Mouse (Mus musculus) heart, embryonic 14.5 days (tissue): ENCODE results near the gene Trim40. TPM values are rescaled to one million over a fixed set of nuclear protein-coding genes. Genes with fewer than 3 reads are reported as not detected.
"Not testable (repeated sequence)": the region's sequence is repeated elsewhere in the genome, so short reads cannot be mapped to it uniquely, and the experiment has no call there.

Experiments
- ATAC-seq: fragments of 200-750 bp; cut with Nextera tagmentation; 2 replicates; pipeline ENCODE4 v1.8.0; 2017; ENCODE audit warnings: low read depth, moderate TSS enrichment; ENCODE audit not compliant: insufficient number of reproducible peaks, insufficient read depth, low FRiP score
- H3K27ac ChIP-seq, 2 experiments: fragments of 200-500 bp in 1 of 2; fragments of 300-500 bp in 1 of 2; sonication (generic) in 1 of 2; replicated peaks in 1 of 2; 2 replicates each; pipeline ENCODE4 v1.5.1; 2012 to 2014; ENCODE audit warnings: low read depth in 2 of 2, low read length in 2 of 2, control low read depth in 1 of 2, mild to moderate bottlenecking in 1 of 2, mixed read lengths in 1 of 2; ENCODE audit not compliant: control insufficient read depth in 1 of 2, insufficient read depth in 1 of 2
- H3K27me3 ChIP-seq: fragments of 300-500 bp; sonication (generic); 2 replicates; pipeline ENCODE4 v1.6.1; 2014; ENCODE audit warnings: mild to moderate bottlenecking, low read length, control low read depth; ENCODE audit not compliant: control insufficient read depth, insufficient read depth
- H3K36me3 ChIP-seq: fragments of 300-500 bp; sonication (generic); 2 replicates; pipeline ENCODE4 v1.6.1; 2014; ENCODE audit warnings: mild to moderate bottlenecking, control low read depth, low read length, mixed read lengths; ENCODE audit not compliant: control insufficient read depth, insufficient read depth
- H3K4me1 ChIP-seq, 2 experiments: fragments of 200-500 bp in 1 of 2; fragments of 300-500 bp in 1 of 2; sonication (generic) in 1 of 2; 2 replicates each; pipeline ENCODE4 v1.6.1; 2012 to 2014; ENCODE audit warnings: low read length in 2 of 2, control low read depth in 1 of 2, mixed read lengths in 1 of 2; ENCODE audit not compliant: control insufficient read depth in 2 of 2, insufficient read depth in 2 of 2
- H3K4me2 ChIP-seq: fragments of 300-500 bp; sonication (generic); 2 replicates; pipeline ENCODE4 v1.6.1; 2014; ENCODE audit warnings: mild to moderate bottlenecking, low read length
- H3K4me3 ChIP-seq, 2 experiments: fragments of 200-500 bp in 1 of 2; fragments of 300-500 bp in 1 of 2; sonication (generic) in 1 of 2; 2 replicates each; pipeline ENCODE4 v1.5.1; 2012 to 2014; ENCODE audit warnings: low read length in 2 of 2, mild to moderate bottlenecking in 2 of 2, control low read depth in 1 of 2, low read depth in 1 of 2, moderate library complexity in 1 of 2; ENCODE audit not compliant: control insufficient read depth in 1 of 2, insufficient read depth in 1 of 2
- H3K9ac ChIP-seq: fragments of 300-500 bp; sonication (generic); 2 replicates; pipeline ENCODE4 v1.6.1; 2014; ENCODE audit warnings: mild to moderate bottlenecking, low read length
- H3K9me3 ChIP-seq: fragments of 300-500 bp; sonication (generic); 2 replicates; pipeline ENCODE4 v1.6.1; 2016; ENCODE audit warnings: low read length, control low read depth; ENCODE audit not compliant: control insufficient read depth
- WGBS: fragments of 180-500 bp; shearing (Covaris S2); extraction: QIAGEN DNeasy Blood & Tissue Kit; methylation state at CpG from one replicate; pipeline ENCODE4 v1.1.7; 2014; 5-methylcytosine and 5-hydroxymethylcytosine counted together
- polyA plus RNA-seq: library from polyadenylated mRNA; unstranded; fragments of >200 nt; fragmentation: Nextera tagmentation; extraction: Ambion mirVana; gene quantifications from 2 replicates; pipeline ENCODE4 v1.2.1, GENCODE M21; 2014

Gene Trim40
- polyA plus RNA-seq, 1 experiment from 2014 or later, result not detected

GRCm38 (mm10) chr17:36892362-36892761, 2.4 kb upstream of the Trim40 start:
- H3K9me3 ChIP-seq, result no peaks in the 10 kb centered on the region
- no peaks in the 10 kb centered on the region for H3K36me3 ChIP-seq
- H3K27me3 ChIP-seq, result no peaks in the 10 kb centered on the region
- no peak overlapping the region for H3K27ac ChIP-seq
- WGBS, result 7% methylated on average over 2 of the region's 2 CpGs
- no peak for ATAC-seq
- H3K9ac ChIP-seq, result no peak overlapping the region
- H3K4me2 ChIP-seq, result no peak overlapping the region
- no peaks in the 10 kb centered on the region for H3K4me1 ChIP-seq
- H3K4me3 ChIP-seq, result no peak overlapping the region

DNA sequence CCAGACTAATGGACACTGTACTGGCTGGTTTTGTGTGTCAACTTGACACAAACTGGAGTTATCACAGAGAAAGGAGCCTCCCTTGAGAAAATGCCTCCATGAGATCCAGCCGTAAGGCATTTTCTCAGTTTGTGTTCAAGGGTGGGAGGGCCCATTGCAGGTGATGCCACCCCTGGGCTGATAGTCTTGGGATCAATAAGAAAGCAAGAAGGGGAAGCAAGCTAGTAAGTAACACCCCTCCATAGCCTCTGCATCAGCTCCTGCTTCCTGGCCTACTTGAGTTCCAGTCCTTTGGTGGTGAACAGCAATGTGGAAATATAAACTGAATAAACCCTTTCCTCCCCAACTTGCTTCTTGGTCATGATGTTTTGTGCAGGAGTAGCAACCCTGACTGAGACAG, 1.6 kb upstream of the Trim40 start:
- not testable (repeated sequence) for H3K4me3 ChIP-seq, H3K4me2 ChIP-seq, H3K27me3 ChIP-seq, H3K4me1 ChIP-seq, H3K36me3 ChIP-seq, H3K9ac ChIP-seq, H3K9me3 ChIP-seq, H3K27ac ChIP-seq, ATAC-seq
- 79% methylated on average over 1 of the region's 1 CpGs for WGBS

DNA sequence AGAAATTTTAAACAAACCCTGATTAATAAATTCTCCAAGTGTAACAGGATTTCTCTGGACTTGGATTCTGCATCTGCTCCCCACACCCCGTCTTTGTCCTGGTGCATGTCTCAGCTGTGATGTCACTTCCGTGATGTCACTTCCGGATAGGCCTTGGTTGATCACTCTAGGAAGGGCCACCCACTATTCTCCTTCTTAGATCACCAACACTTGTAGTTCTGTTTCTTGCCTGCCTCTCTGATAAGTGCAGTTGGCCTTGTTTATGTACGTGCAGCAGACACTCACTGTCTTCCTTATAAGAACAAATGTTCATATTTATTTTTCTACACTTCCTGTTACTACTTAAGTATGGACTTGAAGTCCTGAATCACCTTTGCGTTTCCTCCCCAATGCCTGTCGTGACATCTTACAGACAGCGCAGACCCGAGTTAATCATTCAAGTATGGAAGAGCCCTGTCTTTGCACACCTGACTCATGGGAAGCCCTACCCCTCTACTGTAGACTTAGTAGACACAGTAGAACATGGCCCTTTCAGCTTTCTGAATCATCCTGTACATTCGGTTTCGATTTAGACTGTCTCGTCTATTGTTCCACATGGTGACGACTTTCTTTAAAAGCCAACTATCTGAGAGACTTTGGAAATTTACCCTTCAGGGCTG, 4.7 kb downstream of the Trim40 start:
- no peaks in the 10 kb centered on the region for H3K4me1 ChIP-seq
- H3K4me3 ChIP-seq, result no peak overlapping the region
- no peak overlapping the region for H3K27ac ChIP-seq
- no peaks in the 10 kb centered on the region for H3K36me3 ChIP-seq
- 88% methylated on average over 12 of the region's 12 CpGs for WGBS
- H3K9ac ChIP-seq, result no peak overlapping the region
- no peak for ATAC-seq
- no peak overlapping the region for H3K4me2 ChIP-seq
- H3K27me3 ChIP-seq, result no peaks in the 10 kb centered on the region
- H3K9me3 ChIP-seq, result no peaks in the 10 kb centered on the region

- no peaks in the 10 kb centered on the region for H3K27me3 ChIP-seq
- no peaks in the 10 kb centered on the region for H3K36me3 ChIP-seq
- 70% methylated on average over 2 of the region's 2 CpGs for WGBS
Measured at GRCm38 (mm10) chr17:36883350-36883749, 6.6 kb downstream of the Trim40 start.

GRCm38 (mm10) chr17:36874636-36875035, 15.3 kb downstream of the Trim40 start:
- Histone ChIP-seq H3K27ac (no peak overlapping the region), H3K9ac (no peak overlapping the region), H3K27me3 (no peaks in the 10 kb centered on the region), H3K4me2 (no peak overlapping the region), H3K36me3 (no peaks in the 10 kb centered on the region), H3K4me3 (no peak overlapping the region), H3K9me3 (no peaks in the 10 kb centered on the region), H3K4me1 (no peaks in the 10 kb centered on the region)
- WGBS, result 47% methylated on average over 4 of the region's 4 CpGs
- ATAC-seq, result no peak

More at GRCm38 (mm10) chr17:36883350-36883749, 6.6 kb downstream of the Trim40 start:
- Histone ChIP-seq H3K4me2 (no peak overlapping the region), H3K9ac (no peak overlapping the region), H3K9me3 (no peaks in the 10 kb centered on the region), H3K27ac (no peak overlapping the region), H3K4me1 (no peaks in the 10 kb centered on the region), H3K4me3 (no peak overlapping the region)
- ATAC-seq, result no peak

- Histone ChIP-seq H3K4me2 (peak overlapping the region; percentile 34), H3K9ac (no peak overlapping the region), H3K4me3 (peak overlapping the region in 1 of 2 experiments; percentile 8; a peak in 2 of 4 replicates), H3K4me1 (peaks cover 2 to 7% of the 10 kb centered on the region in 2 experiments; a peak in 1 of 4 replicates), H3K27me3 (peaks cover 24% of the 10 kb centered on the region), H3K9me3 (no peaks in the 10 kb centered on the region), H3K27ac (no peak overlapping the region), H3K36me3 (no peaks in the 10 kb centered on the region)
- ATAC-seq, result no peak
- 62% methylated on average over 25 of the region's 25 CpGs for WGBS
Measured at GRCm38 (mm10) chr17:36869955-36870810, 19.7 kb downstream of the Trim40 start.

DNA sequence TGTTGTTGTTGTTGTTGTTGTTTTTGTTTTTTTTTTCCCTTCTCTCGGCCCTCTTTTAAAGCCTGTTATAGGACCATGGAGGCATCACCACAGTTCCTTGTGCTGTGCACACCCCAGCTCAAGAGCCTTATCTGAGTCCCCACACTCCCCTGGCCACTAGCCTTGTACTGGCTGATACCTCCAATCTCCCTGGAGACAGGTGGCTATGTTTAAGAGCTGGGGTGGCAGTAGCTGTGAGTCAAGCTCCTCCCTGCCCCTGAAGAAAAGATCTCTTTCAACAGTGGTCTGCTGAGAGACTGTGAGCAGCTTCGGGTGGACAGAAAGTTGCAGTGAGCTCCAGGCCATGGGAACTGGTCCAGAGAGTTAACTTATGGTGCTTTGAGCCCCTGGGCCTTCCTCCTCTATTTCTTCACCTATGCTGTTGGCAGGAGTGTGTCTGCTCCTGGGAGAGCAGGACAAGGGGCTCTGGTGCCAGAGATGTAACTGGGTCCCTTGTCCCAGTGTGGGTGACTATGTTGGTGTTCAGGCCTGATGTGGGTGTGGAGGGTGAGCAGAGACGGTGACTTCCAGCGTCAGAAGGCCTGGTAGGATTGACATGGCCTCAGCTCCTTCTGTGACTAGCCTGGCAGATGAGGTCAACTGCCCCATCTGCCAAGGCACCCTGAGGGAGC, 20.5 kb downstream of the Trim40 start, which contains the start of gene Trim10:
TSS of gene Trim10 (plus strand) at position 291 of the 671 bp plus-strand sequence.
- Histone ChIP-seq H3K36me3 (no peaks in the 10 kb centered on the region), H3K27me3 (peaks cover 28% of the 10 kb centered on the region), H3K9me3 (no peaks in the 10 kb centered on the region), H3K27ac (no peak within 1 kb of the TSS), H3K4me1 (peaks cover 2 to 7% of the 10 kb centered on the region in 2 experiments; a peak in 1 of 4 replicates), H3K4me2 (peak within 1 kb of the TSS; percentile 34), H3K9ac (no peak within 1 kb of the TSS), H3K4me3 (peak within 1 kb of the TSS in 1 of 2 experiments; percentile 8; a peak in 2 of 4 replicates)
- WGBS, result 65% methylated on average over 4 of the region's 4 CpGs
- ATAC-seq, result no peak
